16 mouse cellular contexts compared by ENCODE assay signal in the genomic region with DNA sequence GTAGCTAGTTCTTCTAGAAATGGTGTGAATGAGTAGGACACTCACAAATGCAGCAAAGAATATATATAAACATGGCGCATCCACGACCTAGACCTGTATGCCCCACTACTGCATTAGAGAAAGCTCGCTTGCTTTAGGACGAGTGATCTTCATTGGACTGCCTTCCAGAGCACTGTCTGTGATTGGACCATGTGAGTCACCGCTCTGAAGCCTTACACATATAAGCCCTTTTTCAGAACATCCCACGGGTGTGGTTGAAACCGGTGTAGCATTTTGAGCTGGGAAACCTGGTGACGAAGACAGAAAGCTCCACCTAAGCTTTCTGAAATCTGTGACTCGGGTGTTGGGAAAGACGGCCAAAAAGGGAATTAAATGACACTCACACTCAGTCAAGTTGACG. TPM values are rescaled to one million over a fixed set of nuclear protein-coding genes. Genes with fewer than 3 reads are reported as not detected.
"Had no signal": no experiment of that assay in that cellular context is flagged by ENCODE, and none has a peak within 500 bp of the region (broad histone marks: within the 10 kb centered on the region; RNA-seq: fewer than 3 reads in every experiment).

No protein-coding gene starts in this region.

- H3K4me2 ChIP-seq: liver, embryonic 11.5 days; lung, embryonic 14.5 days; midbrain, embryonic 13.5 days; neural tube, embryonic 13.5 days had no signal

- H3K9me3 ChIP-seq: megakaryocyte, embryonic 14.5 days; midbrain, embryonic 10.5 days; midbrain, embryonic 13.5 days; neural tube, embryonic 13.5 days had no signal

- DNase-seq: kidney, adult 9 months; kidney, postnatal 14 days; kidney, postnatal 4 days; liver, postnatal 0 days; lung, embryonic 14.5 days; right cerebral cortex, postnatal 25 days had no signal

- H3K27me3 ChIP-seq: midbrain, embryonic 13.5 days; neural tube, embryonic 13.5 days had no signal

- H3K4me3 ChIP-seq: megakaryocyte, embryonic 14.5 days; midbrain, embryonic 10.5 days; midbrain, embryonic 13.5 days; myocyte; neural tube, embryonic 13.5 days had no signal

- H3K36me3 ChIP-seq: midbrain, embryonic 10.5 days; midbrain, embryonic 13.5 days; neural tube, embryonic 13.5 days had no signal

- ATAC-seq: liver, postnatal 0 days; lung, postnatal 0 days; midbrain, embryonic 13.5 days; midbrain, embryonic 16.5 days had no signal

- H3K4me1 ChIP-seq: midbrain, embryonic 13.5 days; neural tube, embryonic 13.5 days had no signal

- H3K9ac ChIP-seq: liver, embryonic 14.5 days; liver, postnatal 0 days; lung, embryonic 14.5 days; midbrain, embryonic 13.5 days; neural tube, embryonic 13.5 days had no signal

- H3K27ac ChIP-seq: liver, embryonic 14.5 days; macrophage; midbrain, embryonic 10.5 days; midbrain, embryonic 13.5 days; neural tube, embryonic 13.5 days had no signal

RNA-seq across cellular contexts. Expression of gene Perp, which starts 16.0 kb away (rescaled TPM):
- polyA plus RNA-seq: macrophage had no signal
